Mouse (Mus musculus) midbrain, embryonic 11.5 days (tissue): ENCODE measurements at regions not wholly inside any gene's neighbourhood (a gene's known extent, or its start where the extent isn't known, plus 50 kb on each side); places are given as distances from the start of the nearest gene placed in this dataset.
"Not testable (repeated sequence)": the region's sequence is repeated elsewhere in the genome, so short reads cannot be mapped to it uniquely, and the experiment has no call there.

ENCODE experiments used
- ATAC-seq: fragments of 200-750 bp; cut with Nextera tagmentation; 2 replicates; pipeline ENCODE4 v1.8.0; 2017; ENCODE audit warnings: moderate TSS enrichment, moderate library complexity; ENCODE audit not compliant: low FRiP score
- DNase-seq: peaks from one replicate; pipeline ENCODE4 v3.0.0; 2015; ENCODE audit warnings: low spot score; ENCODE audit errors: missing footprints
- H3K27ac ChIP-seq: fragments of 300-500 bp; sonication (generic); 2 replicates; pipeline ENCODE4 v1.5.1; 2014; ENCODE audit warnings: low read depth, low read length
- H3K27me3 ChIP-seq: fragments of 300-500 bp; sonication (generic); 2 replicates; pipeline ENCODE4 v1.6.1; 2014; ENCODE audit warnings: mild to moderate bottlenecking, low read length, moderate library complexity, mixed read lengths; ENCODE audit not compliant: control insufficient read depth, insufficient read depth
- H3K36me3 ChIP-seq: fragments of 300-500 bp; sonication (generic); 2 replicates; pipeline ENCODE4 v1.6.1; 2014; ENCODE audit warnings: mild to moderate bottlenecking, low read length, moderate library complexity, mixed read lengths; ENCODE audit not compliant: control insufficient read depth, insufficient read depth
- H3K4me1 ChIP-seq: fragments of 300-500 bp; sonication (generic); 2 replicates; pipeline ENCODE4 v1.6.1; 2014; ENCODE audit warnings: low read length; ENCODE audit not compliant: control insufficient read depth, insufficient read depth
- H3K4me2 ChIP-seq: fragments of 300-500 bp; sonication (generic); 2 replicates; pipeline ENCODE4 v1.6.1; 2014; ENCODE audit warnings: mild to moderate bottlenecking, moderate library complexity
- H3K4me3 ChIP-seq: fragments of 300-500 bp; sonication (generic); 2 replicates; pipeline ENCODE4 v1.5.1; 2014; ENCODE audit warnings: low read depth, low read length
- H3K9ac ChIP-seq: fragments of 300-500 bp; sonication (generic); 2 replicates; pipeline ENCODE4 v1.6.1; 2014; ENCODE audit warnings: low read length
- H3K9me3 ChIP-seq: fragments of 300-500 bp; sonication (generic); 2 replicates; pipeline ENCODE4 v1.6.1; 2016; ENCODE audit warnings: low read length; ENCODE audit not compliant: control insufficient read depth
- WGBS: fragments of 180-500 bp; shearing (Covaris S2); extraction: QIAGEN DNeasy Blood & Tissue Kit; methylation state at CpG from one replicate; pipeline ENCODE4 v1.1.7; 2014; 5-methylcytosine and 5-hydroxymethylcytosine counted together

GRCm38 (mm10) chr3:7306800-7307199, 686.6 kb upstream of the 1700008P02Rik start:
- ATAC-seq (no peak), DNase-seq (no peak)
- no peaks in the 10 kb centered on the region for H3K36me3 ChIP-seq
- no peaks in the 10 kb centered on the region for H3K27me3 ChIP-seq
- H3K27ac ChIP-seq: no peak overlapping the region
- no peaks in the 10 kb centered on the region for H3K4me1 ChIP-seq
- H3K9me3 ChIP-seq: no peaks in the 10 kb centered on the region
- no peak overlapping the region for H3K9ac ChIP-seq
- no peak overlapping the region for H3K4me2 ChIP-seq
- WGBS: 50% methylated on average over 3 of the region's 3 CpGs
- H3K4me3 ChIP-seq: no peak overlapping the region

GRCm38 (mm10) chr3:7298511-7298910, 678.3 kb upstream of the 1700008P02Rik start:
- Histone ChIP-seq H3K4me2 (no peak overlapping the region), H3K4me3 (no peak overlapping the region), H3K27me3 (no peaks in the 10 kb centered on the region), H3K4me1 (no peaks in the 10 kb centered on the region), H3K9ac (no peak overlapping the region), H3K9me3 (no peaks in the 10 kb centered on the region), H3K27ac (no peak overlapping the region), H3K36me3 (no peaks in the 10 kb centered on the region)
- no peak for ATAC-seq
- no peak for DNase-seq
- WGBS: 73% methylated on average over 3 of the region's 3 CpGs

- DNase-seq (no peak), ATAC-seq (peak; percentile 69; the same call in 1 of the 2 replicates)
- no peaks in the 10 kb centered on the region for H3K27me3 ChIP-seq
- no peak overlapping the region for H3K9ac ChIP-seq
- H3K27ac ChIP-seq: no peak overlapping the region
- H3K36me3 ChIP-seq: no peaks in the 10 kb centered on the region
- H3K4me2 ChIP-seq: no peak overlapping the region
- H3K4me1 ChIP-seq: no peaks in the 10 kb centered on the region
- no peak overlapping the region for H3K4me3 ChIP-seq
- no peaks in the 10 kb centered on the region for H3K9me3 ChIP-seq
Measured at GRCm38 (mm10) chr3:7291026-7291425, 670.8 kb upstream of the 1700008P02Rik start.

GRCm38 (mm10) chr3:7257591-7257990, 637.3 kb upstream of the 1700008P02Rik start:
- Histone ChIP-seq H3K4me2 (no peak overlapping the region), H3K9ac (no peak overlapping the region), H3K4me3 (no peak overlapping the region), H3K27me3 (no peaks in the 10 kb centered on the region), H3K27ac (no peak overlapping the region), H3K4me1 (no peaks in the 10 kb centered on the region), H3K36me3 (no peaks in the 10 kb centered on the region), H3K9me3 (no peaks in the 10 kb centered on the region)
- WGBS: 64% methylated on average over 3 of the region's 3 CpGs
- ATAC-seq (no peak), DNase-seq (no peak)

- H3K27ac ChIP-seq: no peak overlapping the region
- WGBS: 81% methylated on average over 4 of the region's 4 CpGs
- H3K27me3 ChIP-seq: no peaks in the 10 kb centered on the region
- H3K36me3 ChIP-seq: no peaks in the 10 kb centered on the region
- DNase-seq: no peak
- no peak for ATAC-seq
- H3K4me3 ChIP-seq: no peak overlapping the region
- H3K9ac ChIP-seq: no peak overlapping the region
- no peaks in the 10 kb centered on the region for H3K9me3 ChIP-seq
- no peak overlapping the region for H3K4me2 ChIP-seq
- no peaks in the 10 kb centered on the region for H3K4me1 ChIP-seq
Measured at GRCm38 (mm10) chr3:7248337-7248736, 628.1 kb upstream of the 1700008P02Rik start.

GRCm38 (mm10) chr3:7229769-7230168, 609.5 kb upstream of the 1700008P02Rik start:
- Histone ChIP-seq H3K36me3 (no peaks in the 10 kb centered on the region), H3K4me1 (no peaks in the 10 kb centered on the region), H3K9me3 (no peaks in the 10 kb centered on the region), H3K4me2 (no peak overlapping the region), H3K9ac (no peak overlapping the region), H3K27me3 (no peaks in the 10 kb centered on the region), H3K27ac (no peak overlapping the region), H3K4me3 (no peak overlapping the region)
- 95% methylated on average over 2 of the region's 2 CpGs for WGBS
- DNase-seq (no peak), ATAC-seq (no peak)

GRCm38 (mm10) chr3:7188531-7188930, 568.3 kb upstream of the 1700008P02Rik start:
- H3K4me2 ChIP-seq, H3K4me1 ChIP-seq, DNase-seq, H3K9ac ChIP-seq, H3K27ac ChIP-seq, H3K27me3 ChIP-seq, H3K36me3 ChIP-seq, H3K9me3 ChIP-seq, ATAC-seq, H3K4me3 ChIP-seq: not testable (repeated sequence)
- WGBS: 100% methylated on average over 1 of the region's 1 CpGs

GRCm38 (mm10) chr3:7166596-7166995, 546.4 kb upstream of the 1700008P02Rik start:
- Histone ChIP-seq H3K9me3 (no peaks in the 10 kb centered on the region), H3K4me1 (no peaks in the 10 kb centered on the region), H3K27ac (no peak overlapping the region), H3K9ac (no peak overlapping the region), H3K4me3 (no peak overlapping the region), H3K4me2 (no peak overlapping the region), H3K36me3 (no peaks in the 10 kb centered on the region), H3K27me3 (no peaks in the 10 kb centered on the region)
- ATAC-seq (no peak), DNase-seq (no peak)
- 70% methylated on average over 3 of the region's 3 CpGs for WGBS

GRCm38 (mm10) chr3:7138996-7139395, 518.8 kb upstream of the 1700008P02Rik start:
- Histone ChIP-seq H3K36me3 (no peaks in the 10 kb centered on the region), H3K27me3 (no peaks in the 10 kb centered on the region), H3K27ac (no peak overlapping the region), H3K4me3 (no peak overlapping the region), H3K4me1 (no peaks in the 10 kb centered on the region), H3K4me2 (no peak overlapping the region), H3K9ac (no peak overlapping the region), H3K9me3 (no peaks in the 10 kb centered on the region)
- WGBS: 92% methylated on average over 13 of the region's 13 CpGs
- DNase-seq: no peak
- ATAC-seq: no peak

- Histone ChIP-seq H3K27ac (no peak overlapping the region), H3K9me3 (no peaks in the 10 kb centered on the region), H3K27me3 (no peaks in the 10 kb centered on the region), H3K4me2 (no peak overlapping the region), H3K9ac (no peak overlapping the region), H3K4me1 (no peaks in the 10 kb centered on the region), H3K4me3 (no peak overlapping the region), H3K36me3 (no peaks in the 10 kb centered on the region)
- DNase-seq: no peak
- no peak for ATAC-seq
- 79% methylated on average over 1 of the region's 1 CpGs for WGBS
Measured at GRCm38 (mm10) chr3:7134714-7135113, 514.5 kb upstream of the 1700008P02Rik start.
